Mouse (Mus musculus): ENCODE data around the gene Gm28961.
"Not testable (repeated sequence)": the region's sequence is repeated elsewhere in the genome, so short reads cannot be mapped to it uniquely, and the experiment has no call there.

Gm28961 gene

GRCm38 (mm10) chrY:57705397-57705796 lies at the start of gene Gm28961:
TSS of gene Gm28961 (plus strand) at chrY:57705697.
- DNase-seq (ENCODE audit: low read depth, low spot score): not testable (repeated sequence)

Measured in R1 (cell line).